Mouse (Mus musculus) limb, embryonic 12.5 days (tissue): ENCODE measurements at regions not wholly inside any gene's neighbourhood (a gene's known extent, or its start where the extent isn't known, plus 50 kb on each side); places are given as distances from the start of the nearest gene placed in this dataset.

Experiments
- ATAC-seq: fragments of 200-750 bp; cut with Nextera tagmentation; 2 replicates; pipeline ENCODE4 v1.8.0; 2017; ENCODE audit warnings: low read depth, moderate TSS enrichment; ENCODE audit not compliant: insufficient number of reproducible peaks, insufficient read depth, low FRiP score, low TSS enrichment
- H3K27ac ChIP-seq: fragments of 300-500 bp; sonication (generic); 2 replicates; pipeline ENCODE4 v1.5.1; 2016; ENCODE audit warnings: mild to moderate bottlenecking, moderate library complexity
- H3K27me3 ChIP-seq: fragments of 300-500 bp; sonication (generic); 2 replicates; pipeline ENCODE4 v1.6.1; 2016; ENCODE audit warnings: mild to moderate bottlenecking, moderate library complexity
- H3K36me3 ChIP-seq: fragments of 300-500 bp; sonication (generic); 2 replicates; pipeline ENCODE4 v1.6.1; 2016; ENCODE audit warnings: mild to moderate bottlenecking, moderate library complexity
- H3K4me1 ChIP-seq: fragments of 300-500 bp; sonication (generic); replicated peaks from 2 replicates; pipeline ENCODE4 v1.6.1; 2016
- H3K4me2 ChIP-seq: fragments of 300-500 bp; sonication (generic); 2 replicates; pipeline ENCODE4 v1.6.1; 2016; ENCODE audit warnings: mild to moderate bottlenecking, moderate library complexity
- H3K4me3 ChIP-seq: fragments of 300-500 bp; sonication (generic); replicated peaks from 2 replicates; pipeline ENCODE4 v1.5.1; 2016; ENCODE audit warnings: mild to moderate bottlenecking
- H3K9ac ChIP-seq: fragments of 300-500 bp; sonication (generic); replicated peaks from 2 replicates; pipeline ENCODE4 v1.6.1; 2016; ENCODE audit warnings: mild to moderate bottlenecking, moderate library complexity
- H3K9me3 ChIP-seq: fragments of 300-500 bp; sonication (generic); 2 replicates; pipeline ENCODE4 v1.6.1; 2016; ENCODE audit warnings: mild to moderate bottlenecking, moderate library complexity
- WGBS: fragments of 180-500 bp; shearing (Covaris S2); methylation state at CpG from one replicate; pipeline ENCODE4 v1.1.7; 2016; 5-methylcytosine and 5-hydroxymethylcytosine counted together

- Histone ChIP-seq H3K36me3 (no peaks in the 10 kb centered on the region), H3K4me1 (no peaks in the 10 kb centered on the region), H3K4me3 (no peak overlapping the region), H3K9me3 (no peaks in the 10 kb centered on the region), H3K27ac (no peak overlapping the region), H3K4me2 (no peak overlapping the region), H3K9ac (no peak overlapping the region), H3K27me3 (no peaks in the 10 kb centered on the region; the same call in none of the 2 replicates)
- WGBS = 75% methylated on average over 1 of the region's 1 CpGs
- ATAC-seq = no peak
Measured at GRCm38 (mm10) chrX:143164945-143165344, 65.6 kb downstream of the Rtl9 start.

- Histone ChIP-seq H3K27me3 (peaks cover 12% of the 10 kb centered on the region; the same call in 1 of the 2 replicates), H3K4me2 (no peak overlapping the region), H3K9ac (no peak overlapping the region), H3K27ac (no peak overlapping the region), H3K4me3 (no peak overlapping the region), H3K36me3 (no peaks in the 10 kb centered on the region), H3K4me1 (no peaks in the 10 kb centered on the region), H3K9me3 (no peaks in the 10 kb centered on the region)
- ATAC-seq = no peak
- 73% methylated on average over 4 of the region's 4 CpGs for WGBS
Measured at GRCm38 (mm10) chrX:143194611-143195010, 95.2 kb downstream of the Rtl9 start.

- Histone ChIP-seq H3K4me3 (no peak overlapping the region), H3K9ac (no peak overlapping the region), H3K27me3 (peaks cover 12% of the 10 kb centered on the region), H3K4me2 (no peak overlapping the region), H3K4me1 (no peaks in the 10 kb centered on the region), H3K36me3 (no peaks in the 10 kb centered on the region), H3K9me3 (no peaks in the 10 kb centered on the region), H3K27ac (peak overlapping the region; percentile 41; the same call in 1 of the 2 replicates)
- ATAC-seq = peak; percentile 31; the same call in 1 of the 2 replicates
Measured at GRCm38 (mm10) chrX:143202698-143203097, 103.3 kb downstream of the Rtl9 start.

GRCm38 (mm10) chrX:143203828-143204419 lies 104.5 kb downstream of the Rtl9 start:
- Histone ChIP-seq H3K27me3 (peaks cover 12% of the 10 kb centered on the region), H3K9ac (no peak overlapping the region), H3K4me3 (no peak overlapping the region), H3K9me3 (no peaks in the 10 kb centered on the region), H3K36me3 (no peaks in the 10 kb centered on the region), H3K27ac (no peak overlapping the region), H3K4me1 (no peaks in the 10 kb centered on the region), H3K4me2 (no peak overlapping the region)
- ATAC-seq = no peak
- 47% methylated on average over 4 of the region's 4 CpGs for WGBS

- Histone ChIP-seq H3K27ac (no peak overlapping the region), H3K9ac (no peak overlapping the region), H3K27me3 (no peaks in the 10 kb centered on the region), H3K36me3 (no peaks in the 10 kb centered on the region), H3K4me3 (no peak overlapping the region), H3K4me1 (no peaks in the 10 kb centered on the region), H3K9me3 (no peaks in the 10 kb centered on the region), H3K4me2 (no peak overlapping the region)
- WGBS = 79% methylated on average over 1 of the region's 1 CpGs
- no peak for ATAC-seq
Measured at GRCm38 (mm10) chrX:143216626-143217025, 117.2 kb downstream of the Rtl9 start.
